Mouse (Mus musculus) liver, embryonic 14.5 days (tissue): Measurements from ENCODE around the gene Med27. TPM values are rescaled to one million over a fixed set of nuclear protein-coding genes. Genes with fewer than 3 reads are reported as not detected.

Experiments
- ATAC-seq: fragments of 200-750 bp; cut with Nextera tagmentation; 2 replicates; pipeline ENCODE4 v1.8.0; 2017; ENCODE audit warnings: moderate number of reproducible peaks, mild to moderate bottlenecking, moderate library complexity; ENCODE audit not compliant: insufficient read depth
- DNase-seq, 3 experiments: peaks; one replicate each; pipeline ENCODE4 v3.0.0-alpha.2; 2012 to 2013; ENCODE audit warnings: low read depth in 3 of 3, low spot score in 3 of 3
- H3K27ac ChIP-seq: fragments of 300-500 bp; sonication (generic); 2 replicates; pipeline ENCODE4 v1.5.1; 2014; ENCODE audit warnings: moderate library complexity, mild to moderate bottlenecking, control low read depth, inconsistent platforms
- H3K27me3 ChIP-seq: fragments of 300-500 bp; sonication (generic); 2 replicates; pipeline ENCODE4 v1.6.1; 2014; ENCODE audit warnings: mild to moderate bottlenecking, low read length, moderate library complexity; ENCODE audit not compliant: control insufficient read depth, insufficient read depth
- H3K36me3 ChIP-seq: fragments of 300-500 bp; sonication (generic); replicated peaks from 2 replicates; pipeline ENCODE4 v1.6.1; 2014; ENCODE audit warnings: low read depth; ENCODE audit not compliant: control insufficient read depth, insufficient read depth
- H3K4me1 ChIP-seq, 2 experiments: fragments of 200-500 bp in 1 of 2; fragments of 300-500 bp in 1 of 2; sonication (generic) in 1 of 2; replicated peaks; 2 replicates each; pipeline ENCODE4 v1.6.1; 2012 to 2014; ENCODE audit warnings: antibody characterized with exemption in 1 of 2, inconsistent platforms in 1 of 2, low read length in 1 of 2; ENCODE audit not compliant: control insufficient read depth in 2 of 2, insufficient read depth in 2 of 2
- H3K4me2 ChIP-seq: fragments of 300-500 bp; sonication (generic); 2 replicates; pipeline ENCODE4 v1.6.1; 2014; ENCODE audit warnings: low read depth, mild to moderate bottlenecking, control low read depth, moderate library complexity
- H3K4me3 ChIP-seq, 2 experiments: fragments of 200-500 bp in 1 of 2; fragments of 300-500 bp in 1 of 2; sonication (generic) in 1 of 2; 2 replicates each; pipeline ENCODE4 v1.5.1; 2012 to 2014; ENCODE audit warnings: low read depth in 2 of 2, low read length in 2 of 2, mild to moderate bottlenecking in 2 of 2, control low read depth in 1 of 2, inconsistent platforms in 1 of 2, moderate library complexity in 1 of 2; ENCODE audit not compliant: insufficient read depth in 1 of 2
- H3K9ac ChIP-seq: fragments of 300-500 bp; sonication (generic); replicated peaks from 2 replicates; pipeline ENCODE4 v1.6.1; 2014; ENCODE audit warnings: mild to moderate bottlenecking, control low read depth, moderate library complexity
- H3K9me3 ChIP-seq: fragments of 300-500 bp; sonication (generic); 2 replicates; pipeline ENCODE4 v1.6.1; 2016; ENCODE audit warnings: low read length, mixed read lengths; ENCODE audit not compliant: control insufficient read depth
- CTCF ChIP-seq: IDR thresholded peaks from 2 replicates; pipeline ENCODE4 v1.5.1; 2016; ENCODE audit warnings: antibody characterized with exemption, low read depth, control low read depth
- EP300 ChIP-seq: IDR thresholded peaks from 2 replicates; pipeline ENCODE4 v1.6.1; 2016; ENCODE audit warnings: antibody characterized with exemption, low read depth
- WGBS: fragments of 180-500 bp; shearing (Covaris S2); extraction: QIAGEN DNeasy Blood & Tissue Kit; methylation state at CpG from one replicate; pipeline ENCODE4 v1.1.7; 2014; ENCODE audit not compliant: insufficient replicate concordance; 5-methylcytosine and 5-hydroxymethylcytosine counted together
- polyA plus RNA-seq, 2 experiments: library from polyadenylated mRNA; depleted of rRNA in 1 of 2; stranded (reverse) in 1 of 2; unstranded in 1 of 2; fragments of >200 nt; fragmentation: Nextera tagmentation in 1 of 2; extraction: Ambion mirVana in 1 of 2; gene quantifications; 2 replicates each; pipeline versions ENCODE4 v1.2.1 to v1.2.3; 2012 to 2014

The Med27 gene
- polyA plus RNA-seq, 2 experiments: 15.0 to 16.5 TPM

- TF ChIP-seq EP300 (no peak), CTCF (no peak)
- ATAC-seq (no peak), DNase-seq (no peak)
- no peak overlapping the region for H3K4me3 ChIP-seq
- no peak overlapping the region for H3K9ac ChIP-seq
- WGBS: 56% methylated on average over 9 of the region's 9 CpGs
- no peaks in the 10 kb centered on the region for H3K27me3 ChIP-seq
- H3K4me2 ChIP-seq: no peak overlapping the region
- H3K4me1 ChIP-seq: peaks cover 0 to 6% of the 10 kb centered on the region in 2 experiments; a peak in 1 of 4 replicates
- no peaks in the 10 kb centered on the region for H3K9me3 ChIP-seq
- no peaks in the 10 kb centered on the region for H3K36me3 ChIP-seq
- H3K27ac ChIP-seq: no peak overlapping the region
Measured at GRCm38 (mm10) chr2:29464851-29465648, 118.4 kb downstream of the Med27 start.

- Histone ChIP-seq H3K27ac (no peak overlapping the region), H3K4me3 (no peak overlapping the region), H3K9me3 (no peaks in the 10 kb centered on the region), H3K4me1 (peaks cover 0 to 6% of the 10 kb centered on the region in 2 experiments; a peak in 1 of 4 replicates), H3K4me2 (no peak overlapping the region), H3K36me3 (no peaks in the 10 kb centered on the region), H3K27me3 (no peaks in the 10 kb centered on the region), H3K9ac (no peak overlapping the region)
- 48% methylated on average over 3 of the region's 3 CpGs for WGBS
- no peak for ATAC-seq
- no peak for TF ChIP-seq CTCF
- TF ChIP-seq EP300: no peak
- no peak for DNase-seq
Measured at GRCm38 (mm10) chr2:29465649-29466137, 119.1 kb downstream of the Med27 start.

DNA sequence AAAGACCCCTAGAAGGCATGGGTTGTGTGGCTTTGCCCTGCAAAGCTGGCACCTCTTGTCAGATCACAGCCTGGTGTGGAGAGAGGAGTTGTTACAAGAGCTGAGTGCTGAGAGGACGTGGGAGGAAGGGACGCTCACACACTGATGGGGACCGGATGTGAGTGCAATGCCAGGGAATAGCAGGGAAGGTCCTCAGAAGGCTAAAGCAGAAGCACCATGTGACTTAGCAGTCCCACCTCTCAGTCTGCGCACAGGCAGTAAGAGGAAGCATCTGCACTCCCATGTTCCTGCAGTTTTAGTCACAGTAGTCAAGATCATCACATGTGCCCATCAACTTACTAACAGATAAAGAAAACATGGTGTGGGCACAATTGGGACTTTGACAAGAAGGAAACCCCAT lies 119.8 kb downstream of the Med27 start:
- Histone ChIP-seq H3K27me3 (no peaks in the 10 kb centered on the region), H3K36me3 (no peaks in the 10 kb centered on the region), H3K4me2 (no peak overlapping the region), H3K27ac (no peak overlapping the region), H3K4me3 (no peak overlapping the region), H3K9ac (no peak overlapping the region), H3K9me3 (no peaks in the 10 kb centered on the region), H3K4me1 (peaks cover 0 to 6% of the 10 kb centered on the region in 2 experiments; a peak in 1 of 4 replicates)
- 39% methylated on average over 4 of the region's 4 CpGs for WGBS
- TF ChIP-seq EP300 (no peak), CTCF (no peak)
- no peak for ATAC-seq
- DNase-seq: no peak

DNA sequence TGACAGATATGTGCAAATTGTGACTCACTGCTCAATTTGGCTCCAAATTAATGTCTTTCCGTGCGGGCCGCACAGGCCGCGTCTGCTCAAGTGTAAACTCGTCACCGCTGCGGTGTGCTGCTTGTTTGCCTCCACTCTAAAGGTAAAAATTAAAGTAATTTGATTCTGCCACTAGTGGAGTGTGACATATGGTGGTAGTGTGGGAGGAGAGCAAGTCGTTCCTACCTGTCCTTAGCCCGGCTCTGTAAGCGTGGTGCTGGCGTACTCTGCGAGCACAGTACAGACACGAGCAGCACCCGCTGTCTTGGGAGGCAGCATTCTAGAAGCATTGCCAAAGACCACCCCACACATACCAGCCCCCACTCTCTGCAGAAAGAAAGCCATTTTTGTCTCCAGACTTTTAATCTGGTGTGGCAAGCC lies 121.9 kb downstream of the Med27 start:
- no peaks in the 10 kb centered on the region for H3K36me3 ChIP-seq
- no peak overlapping the region for H3K4me2 ChIP-seq
- DNase-seq: no peak
- 87% methylated on average over 15 of the region's 15 CpGs for WGBS
- H3K9me3 ChIP-seq: no peaks in the 10 kb centered on the region
- TF ChIP-seq EP300 (no peak), CTCF (no peak)
- H3K27ac ChIP-seq: no peak overlapping the region
- no peaks in the 10 kb centered on the region for H3K27me3 ChIP-seq
- no peak for ATAC-seq
- H3K4me1 ChIP-seq: peaks cover 0 to 6% of the 10 kb centered on the region in 2 experiments; a peak in 1 of 4 replicates
- no peak overlapping the region for H3K4me3 ChIP-seq
- H3K9ac ChIP-seq: no peak overlapping the region

DNA sequence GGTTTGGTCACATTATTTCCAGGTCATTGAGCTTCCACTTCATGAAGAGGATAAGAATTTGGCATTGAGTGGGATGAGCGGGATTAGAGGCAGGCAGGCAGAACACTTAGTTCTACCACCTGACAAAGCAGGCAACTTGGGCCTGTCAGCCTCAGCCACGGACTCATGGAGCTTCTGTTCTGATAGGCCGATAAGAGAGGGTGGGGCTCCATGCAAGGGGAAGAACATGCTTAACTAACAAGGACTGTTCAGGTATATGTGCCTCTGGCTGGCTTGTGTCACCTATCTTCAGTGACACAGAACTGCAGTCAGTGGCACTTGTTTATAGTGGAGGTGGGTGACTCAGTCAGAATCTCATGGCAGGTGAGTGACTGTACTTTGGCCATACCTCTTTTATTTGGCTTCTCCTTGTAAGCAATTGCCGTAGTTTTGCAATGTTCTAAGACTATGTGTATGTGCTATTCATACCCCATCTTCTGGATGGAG lies 126.4 kb downstream of the Med27 start:
- H3K9me3 ChIP-seq: no peaks in the 10 kb centered on the region
- no peak overlapping the region for H3K4me2 ChIP-seq
- H3K9ac ChIP-seq: no peak overlapping the region
- H3K4me1 ChIP-seq: no peaks in the 10 kb centered on the region
- no peaks in the 10 kb centered on the region for H3K27me3 ChIP-seq
- WGBS: 54% methylated on average over 4 of the region's 4 CpGs
- H3K36me3 ChIP-seq: no peaks in the 10 kb centered on the region
- H3K27ac ChIP-seq: no peak overlapping the region
- no peak for DNase-seq
- H3K4me3 ChIP-seq: no peak overlapping the region
- ATAC-seq: no peak
- TF ChIP-seq EP300 (no peak), CTCF (0 out of 2 replicates have a peak, but pooled peaks have one; percentile 9)
